Mouse (Mus musculus) lung, adult 2 months (tissue): ENCODE measurements around the gene Sorbs1.

Source experiments
- CTCF ChIP-seq: fragments of 200-500 bp; IDR thresholded peaks from 2 replicates; pipeline ENCODE4 v1.5.1; 2011; ENCODE audit warnings: mild to moderate bottlenecking, low read length, control low read depth; ENCODE audit not compliant: insufficient read depth
- POLR2A ChIP-seq: fragments of 200-500 bp; IDR thresholded peaks from 2 replicates; pipeline ENCODE4 v1.6.1; 2011; ENCODE audit warnings: low read depth, mild to moderate bottlenecking, control low read depth, low read length, borderline replicate concordance; ENCODE audit errors: extremely low read depth

DNA sequence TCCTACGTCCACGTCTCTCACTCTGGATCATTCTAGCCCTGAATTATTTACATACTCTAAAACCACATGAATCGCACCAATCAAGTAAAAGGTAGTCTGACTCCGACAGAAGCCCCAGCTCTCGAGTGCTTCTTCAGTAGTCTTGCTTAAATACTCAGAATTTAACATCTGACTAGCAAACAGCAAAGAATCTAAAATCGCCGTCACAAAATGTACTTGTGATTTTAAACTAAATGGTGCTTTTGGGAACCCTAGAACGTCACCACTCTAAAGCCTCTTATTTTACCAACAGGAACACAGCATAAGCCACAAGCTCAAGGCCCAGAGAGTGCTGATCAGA, 2.5 kb downstream of the Sorbs1 start:
- TF ChIP-seq POLR2A (no peak), CTCF (no peak)
